Mouse (Mus musculus) sigmoid colon, adult 10 weeks (tissue): ENCODE measurements around the gene Zranb1. TPM values are rescaled to one million over a fixed set of nuclear protein-coding genes. Genes with fewer than 3 reads are reported as not detected.

Source experiments
- polyA plus RNA-seq: library from polyadenylated mRNA; stranded (reverse); fragments of 350-450 nt; fragmentation: Illumina TruSeq; extraction: RNeasy Lipid Tissue Mini Kit (QIAGEN cat#74804); gene quantifications from one replicate; pipeline ENCODE4 v1.2.3, GENCODE M21; 2014; ENCODE audit warnings: low read depth, low replicate concordance

Gene Zranb1
- polyA plus RNA-seq: 62.9 TPM

DNA sequence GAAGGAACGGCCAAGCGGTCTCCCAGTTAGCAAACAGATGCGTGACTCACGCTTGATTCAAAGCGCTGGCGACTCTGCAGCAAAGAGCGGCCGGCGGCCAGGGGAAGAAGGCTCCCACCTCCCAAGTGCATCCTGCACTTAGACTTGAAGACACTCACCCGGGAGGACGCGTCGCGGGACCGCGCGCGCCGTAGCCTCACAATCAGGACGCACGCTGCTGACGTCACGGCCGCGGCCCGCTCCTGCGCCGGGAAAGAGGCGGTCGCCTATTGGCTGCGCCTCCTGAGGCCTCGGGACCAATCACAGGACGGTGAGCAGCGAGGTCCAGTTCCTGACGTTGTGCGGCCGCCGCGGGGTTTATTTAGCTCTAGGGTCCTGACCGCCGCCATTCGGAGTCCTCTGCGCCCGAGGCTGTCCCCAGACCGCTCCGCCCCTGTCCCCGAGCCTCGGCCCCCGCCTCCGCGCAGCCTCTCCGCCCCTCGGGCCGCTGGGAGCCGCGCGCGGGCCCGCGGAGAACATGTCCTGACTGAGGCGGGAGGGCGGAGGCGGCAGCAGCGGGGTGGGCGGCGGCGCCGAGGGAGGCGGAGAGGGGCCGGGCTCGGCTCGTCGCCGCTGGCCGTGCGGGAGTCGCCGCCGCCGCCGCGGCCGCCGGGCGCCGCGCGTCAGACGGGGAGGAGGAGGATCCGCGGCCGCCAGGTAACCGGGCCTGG, at the start of gene Zranb1:
Gene Zranb1 (plus strand): TSS at position 293 of the 710 bp plus-strand sequence.

Other genes starting within 250 kb of the Zranb1 start
- 6.6 TPM for gene Fam53b, start 117.3 kb upstream of the Zranb1 start, polyA plus RNA-seq
- 103 TPM for gene Eef1akmt2, start 78.5 kb upstream of the Zranb1 start, polyA plus RNA-seq
- gene Abraxas2, start 71.9 kb upstream of the Zranb1 start, polyA plus RNA-seq: 64.9 TPM
- 109 TPM for gene Fgfr2, start 192.2 kb downstream of the Zranb1 start, polyA plus RNA-seq
- gene Ctbp2, start 193.2 kb downstream of the Zranb1 start, polyA plus RNA-seq: 42.3 TPM